Mouse (Mus musculus) CH12.LX (cell line): Measurements from ENCODE around the gene Cadm2. TPM values are rescaled to one million over a fixed set of nuclear protein-coding genes. Genes with fewer than 3 reads are reported as not detected.

Experiments
- DNase-seq: peaks from one replicate; pipeline ENCODE4 v3.0.0-alpha.2; 2013; ENCODE audit errors: extremely low read depth
- H3K27ac ChIP-seq: 2 replicates; pipeline ENCODE4 v1.5.1; 2012; ENCODE audit warnings: low read depth, mild to moderate bottlenecking, control low read depth, moderate library complexity; ENCODE audit not compliant: insufficient read depth
- H3K27me3 ChIP-seq: replicated peaks from 2 replicates; pipeline ENCODE3; 2012; ENCODE audit warnings: inconsistent platforms
- H3K36me3 ChIP-seq, 2 experiments: replicated peaks in 1 of 2; 2 replicates each; pipeline versions ENCODE3 to v1.6.1; 2012; ENCODE audit warnings: inconsistent platforms in 1 of 2, low read length in 1 of 2, mild to moderate bottlenecking in 1 of 2, mixed read lengths in 1 of 2, moderate library complexity in 1 of 2; ENCODE audit not compliant: control insufficient read depth in 1 of 2, insufficient read depth in 1 of 2
- H3K4me1 ChIP-seq, 2 experiments: 2 replicates each; pipeline ENCODE4 v1.6.1; 2012; ENCODE audit warnings: inconsistent platforms in 1 of 2, moderate library complexity in 1 of 2; ENCODE audit not compliant: insufficient read depth in 2 of 2, control insufficient read depth in 1 of 2
- H3K4me2 ChIP-seq: 2 replicates; pipeline ENCODE4 v1.6.1; 2012; ENCODE audit warnings: low read depth, mild to moderate bottlenecking, control low read depth; ENCODE audit not compliant: poor library complexity, insufficient read depth, severe bottlenecking
- H3K4me3 ChIP-seq, 3 experiments: fragments of 150-350 bp in 1 of 3; sonication (generic) in 1 of 3; replicated peaks in 1 of 3; 2 replicates each; pipeline versions ENCODE3 to v1.5.1; 2011 to 2012; ENCODE audit warnings: low read depth in 2 of 3, low read length in 2 of 3, mild to moderate bottlenecking in 2 of 3, moderate library complexity in 2 of 3, control low read depth in 1 of 3, improper control_type of control experiment in 1 of 3, inconsistent platforms in 1 of 3, mixed read lengths in 1 of 3; ENCODE audit not compliant: poor library complexity in 1 of 3
- H3K79me2 ChIP-seq: replicated peaks from 2 replicates; pipeline ENCODE4 v1.6.1; 2012; ENCODE audit warnings: mild to moderate bottlenecking, moderate library complexity; ENCODE audit not compliant: control insufficient read depth, poor library complexity, insufficient read depth, severe bottlenecking; ENCODE audit errors: extremely low read depth
- H3K9ac ChIP-seq: 2 replicates; pipeline ENCODE4 v1.6.1; 2012; ENCODE audit warnings: low read depth, mild to moderate bottlenecking, control low read depth, moderate library complexity; ENCODE audit not compliant: insufficient read depth
- H3K9me3 ChIP-seq: replicated peaks from 2 replicates; pipeline ENCODE3; 2012; ENCODE audit warnings: low read length, inconsistent platforms, mixed read lengths
- BHLHE40 ChIP-seq: IDR thresholded peaks from 2 replicates; pipeline ENCODE4 v1.6.1; 2011; ENCODE audit warnings: mild to moderate bottlenecking, low read depth, low read length, improper control_type of control experiment
- CHD1 ChIP-seq: IDR thresholded peaks from 2 replicates; pipeline ENCODE4 v1.6.1; 2012; ENCODE audit warnings: low read depth, low read length, improper control_type of control experiment, inconsistent platforms
- CHD2 ChIP-seq: IDR thresholded peaks from 2 replicates; pipeline ENCODE4 v1.6.1; 2011; ENCODE audit warnings: low read length, improper control_type of control experiment
- CTCF ChIP-seq, 2 experiments: IDR thresholded peaks in 1 of 2; conservative IDR thresholded peaks in 1 of 2; 2 replicates each; pipeline ENCODE4 v1.5.1; 2011 to 2012; ENCODE audit warnings: low read depth in 2 of 2, low read length in 2 of 2, improper control_type of control experiment in 1 of 2, inconsistent platforms in 1 of 2, mild to moderate bottlenecking in 1 of 2, moderate library complexity in 1 of 2
- ELF1 ChIP-seq: IDR thresholded peaks from 2 replicates; pipeline ENCODE4 v1.6.1; 2014; ENCODE audit warnings: low read depth, mild to moderate bottlenecking, inconsistent platforms, low read length, improper control_type of control experiment
- EP300 ChIP-seq: IDR thresholded peaks from 2 replicates; pipeline ENCODE4 v1.6.1; 2011; ENCODE audit warnings: low read length, improper control_type of control experiment
- ETS1 ChIP-seq: conservative IDR thresholded peaks from 2 replicates; pipeline ENCODE4 v1.6.1; 2012; ENCODE audit warnings: low read depth, mild to moderate bottlenecking, inconsistent platforms, low read length, improper control_type of control experiment, moderate library complexity
- GABPA ChIP-seq: IDR thresholded peaks from 2 replicates; pipeline ENCODE4 v1.6.1; 2012; ENCODE audit warnings: low read depth, low read length, improper control_type of control experiment, inconsistent platforms; ENCODE audit not compliant: insufficient replicate concordance
- IRF4 ChIP-seq: IDR thresholded peaks from 2 replicates; pipeline ENCODE4 v1.6.1; 2014; ENCODE audit warnings: low read depth, mild to moderate bottlenecking, inconsistent platforms, low read length, improper control_type of control experiment
- JUN ChIP-seq: IDR thresholded peaks from 2 replicates; pipeline ENCODE4 v1.6.1; 2011; ENCODE audit warnings: low read depth, mild to moderate bottlenecking, low read length, improper control_type of control experiment, moderate library complexity; ENCODE audit not compliant: insufficient read depth
- JUND ChIP-seq: conservative IDR thresholded peaks from 2 replicates; pipeline ENCODE4 v1.6.1; 2011; ENCODE audit warnings: low read depth, low read length, improper control_type of control experiment
- KAT2A ChIP-seq: IDR thresholded peaks from 2 replicates; pipeline ENCODE4 v1.6.1; 2012; ENCODE audit warnings: low read length, improper control_type of control experiment, inconsistent platforms; ENCODE audit not compliant: insufficient replicate concordance
- MAFK ChIP-seq: IDR thresholded peaks from 2 replicates; pipeline ENCODE4 v1.6.1; 2011; ENCODE audit warnings: low read length, improper control_type of control experiment; ENCODE audit not compliant: insufficient replicate concordance
- MAX ChIP-seq: IDR thresholded peaks from 2 replicates; pipeline ENCODE4 v1.6.1; 2011; ENCODE audit warnings: low read length, improper control_type of control experiment
- MAZ ChIP-seq: IDR thresholded peaks from 2 replicates; pipeline ENCODE4 v1.6.1; 2012; ENCODE audit warnings: low read depth, mild to moderate bottlenecking, inconsistent platforms, low read length, improper control_type of control experiment, moderate library complexity
- MEF2A ChIP-seq: IDR thresholded peaks from 2 replicates; pipeline ENCODE4 v1.6.1; 2014; ENCODE audit warnings: low read depth, mild to moderate bottlenecking, inconsistent platforms, low read length, improper control_type of control experiment, borderline replicate concordance
- MYC ChIP-seq: IDR thresholded peaks from 2 replicates; pipeline ENCODE4 v1.6.1; 2011; ENCODE audit warnings: low read depth, mild to moderate bottlenecking, improper control_type of control experiment, low read length
- NELFE ChIP-seq: IDR thresholded peaks from 2 replicates; pipeline ENCODE4 v1.6.1; 2011; ENCODE audit warnings: low read depth, low read length, improper control_type of control experiment
- NRF1 ChIP-seq: IDR thresholded peaks from 2 replicates; pipeline ENCODE4 v1.6.1; 2014; ENCODE audit warnings: low read depth, mild to moderate bottlenecking, inconsistent platforms, low read length, improper control_type of control experiment, moderate library complexity
- PAX5 ChIP-seq: IDR thresholded peaks from 2 replicates; pipeline ENCODE4 v1.6.1; 2012; ENCODE audit warnings: low read length, inconsistent platforms, mixed read lengths
- RAD21 ChIP-seq: IDR thresholded peaks from 2 replicates; pipeline ENCODE4 v1.6.1; 2011; ENCODE audit warnings: low read depth, mild to moderate bottlenecking, low read length, improper control_type of control experiment, moderate library complexity
- SMC3 ChIP-seq: IDR thresholded peaks from 2 replicates; pipeline ENCODE4 v1.6.1; 2011; ENCODE audit warnings: low read depth, low read length, improper control_type of control experiment
- TCF12 ChIP-seq: IDR thresholded peaks from 2 replicates; pipeline ENCODE4 v1.6.1; 2014; ENCODE audit warnings: low read depth, mild to moderate bottlenecking, inconsistent platforms, low read length, improper control_type of control experiment
- UBTF ChIP-seq: IDR thresholded peaks from 2 replicates; pipeline ENCODE4 v1.6.1; 2012; ENCODE audit warnings: low read depth, mild to moderate bottlenecking, inconsistent platforms, low read length, improper control_type of control experiment, moderate library complexity
- USF1 ChIP-seq: IDR thresholded peaks from 2 replicates; pipeline ENCODE4 v1.6.1; 2014; ENCODE audit warnings: low read depth, mild to moderate bottlenecking, inconsistent platforms, low read length, improper control_type of control experiment
- USF2 ChIP-seq: conservative IDR thresholded peaks from 2 replicates; pipeline ENCODE4 v1.6.1; 2011; ENCODE audit warnings: low read depth, low read length, improper control_type of control experiment
- ZC3H11A ChIP-seq: IDR thresholded peaks from 2 replicates; pipeline ENCODE4 v1.6.1; 2012; ENCODE audit warnings: low read depth, mild to moderate bottlenecking, inconsistent platforms, low read length, improper control_type of control experiment
- ZMIZ1 ChIP-seq: IDR thresholded peaks from 2 replicates; pipeline ENCODE4 v1.6.1; 2012; ENCODE audit warnings: low read depth, mild to moderate bottlenecking, inconsistent platforms, low read length, improper control_type of control experiment
- dilution Hi-C: fragments of 300-500 bp; cut with MboI; formaldehyde crosslinking; loops from 2 replicates; pipeline ENCODE4 v1.14.3; 2020; ENCODE audit warnings: low sequenced_read_pairs; ENCODE audit not compliant: extremely low pct_unique_long_range_greater_than_20kb, extremely low pct_ligation_motif_present
- in situ Hi-C: fragments of 300-500 bp; cut with MboI; formaldehyde crosslinking; loops from 3 replicates; pipeline ENCODE4 v1.14.3; 2019; ENCODE audit warnings: low sequenced_read_pairs, low pct_ligation_motif_present, low pct_unique_long_range_greater_than_20kb, mixed read lengths
- polyA plus RNA-seq: library from polyadenylated mRNA; unstranded; fragments of >175 nt; gene quantifications from 2 replicates; pipeline ENCODE4 v1.2.1, GENCODE M21; 2012; ENCODE audit warnings: low read depth; ENCODE audit not compliant: insufficient read length
- total RNA-seq, 2 experiments: library from RNA; depleted of rRNA; stranded (reverse); fragments of 300-350 nt in 1 of 2; fragments of >200 nt in 1 of 2; gene quantifications; 2 replicates each; pipeline ENCODE4 v1.2.3; 2012 to 2014

Gene Cadm2
- total and polyA plus RNA-seq, 3 experiments: not detected

DNA sequence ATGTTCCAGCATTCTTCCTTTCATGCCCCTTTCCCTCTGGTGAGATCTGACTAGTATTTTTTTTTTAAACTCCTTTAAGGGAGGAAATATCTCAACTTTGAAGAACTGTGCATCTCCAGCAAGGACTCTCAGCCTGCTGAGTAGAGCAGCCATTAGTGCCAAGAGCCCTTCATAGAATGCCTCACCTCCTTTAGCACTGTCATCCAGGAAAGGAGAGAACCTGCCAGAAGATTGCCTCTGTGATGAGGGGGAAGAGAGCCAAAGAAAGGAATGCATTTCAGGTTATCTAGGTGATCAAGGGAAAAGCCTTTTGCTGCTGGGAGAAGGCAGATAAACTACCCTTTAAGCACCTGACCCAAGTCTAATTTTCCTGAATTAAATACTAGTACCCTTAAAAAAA lies 943.5 kb downstream of the Cadm2 start:
- no peaks in the 10 kb centered on the region for H3K27me3 ChIP-seq
- H3K4me3 ChIP-seq: no peak overlapping the region
- dilution Hi-C loops (no loop called here), in situ Hi-C loops (no loop called here)
- H3K9me3 ChIP-seq: peaks cover 22% of the 10 kb centered on the region
- TF ChIP-seq ZC3H11A (no peak), RAD21 (no peak), MAFK (no peak), JUND (no peak), TCF12 (no peak), USF1 (no peak), JUN (no peak), CTCF (conservative IDR thresholded peaks at IDR 0.05 in 1 of 2, IDR thresholded peaks at IDR 0.05 in 1 of 2; ENCODE audit: low read depth in 2 of 2, low read length in 2 of 2) (no peak), MAX (no peak), UBTF (no peak), EP300 (no peak), GABPA (no peak), IRF4 (no peak), MAZ (no peak)
- no peak overlapping the region for H3K4me2 ChIP-seq
- DNase-seq: no peak
- H3K4me1 ChIP-seq: no peaks in the 10 kb centered on the region
- H3K36me3 ChIP-seq: no peaks in the 10 kb centered on the region
- no peak overlapping the region for H3K27ac ChIP-seq
- no peaks in the 10 kb centered on the region for H3K79me2 ChIP-seq
- H3K9ac ChIP-seq: no peak overlapping the region

DNA sequence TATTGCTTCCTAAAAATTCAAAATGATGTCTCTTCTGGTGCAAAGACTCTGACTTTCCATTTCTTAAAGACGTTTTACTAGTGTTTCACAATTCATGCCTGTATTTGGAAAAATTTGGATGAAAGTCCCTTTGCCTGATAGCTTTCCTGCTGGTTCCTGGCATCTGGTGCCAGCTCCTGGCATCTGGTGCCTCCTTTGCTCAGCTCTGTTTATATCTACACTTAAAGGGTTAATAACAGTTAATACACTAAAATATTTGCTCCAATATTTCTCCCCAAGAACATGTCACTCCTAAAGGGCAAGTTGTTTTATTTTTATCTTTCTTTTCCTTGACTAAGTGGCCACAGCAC lies 969.7 kb downstream of the Cadm2 start:
- Histone ChIP-seq H3K9me3 (peaks cover 41% of the 10 kb centered on the region), H3K27me3 (no peaks in the 10 kb centered on the region), H3K4me3 (no peak overlapping the region), H3K36me3 (no peaks in the 10 kb centered on the region), H3K4me1 (no peaks in the 10 kb centered on the region), H3K9ac (no peak overlapping the region), H3K27ac (no peak overlapping the region), H3K79me2 (no peaks in the 10 kb centered on the region), H3K4me2 (no peak overlapping the region)
- in situ Hi-C loops: no loop called here
- dilution Hi-C loops: no loop called here
- DNase-seq: no peak
- TF ChIP-seq MYC (no peak), JUN (no peak), BHLHE40 (no peak), JUND (no peak), MEF2A (no peak), ELF1 (no peak), CHD2 (no peak), CHD1 (no peak), NELFE (no peak), USF2 (no peak), ZC3H11A (no peak), RAD21 (no peak), SMC3 (no peak), KAT2A (no peak), ETS1 (no peak), NRF1 (no peak), USF1 (no peak), ZMIZ1 (no peak), PAX5 (no peak)
